Mouse (Mus musculus): ENCODE data around the gene Fam221b. TPM values are rescaled to one million over a fixed set of nuclear protein-coding genes. Genes with fewer than 3 reads are reported as not detected.

Gene Fam221b
- polyA plus RNA-seq, 1 experiment from 2014 or later: 2.7 TPM

DNA sequence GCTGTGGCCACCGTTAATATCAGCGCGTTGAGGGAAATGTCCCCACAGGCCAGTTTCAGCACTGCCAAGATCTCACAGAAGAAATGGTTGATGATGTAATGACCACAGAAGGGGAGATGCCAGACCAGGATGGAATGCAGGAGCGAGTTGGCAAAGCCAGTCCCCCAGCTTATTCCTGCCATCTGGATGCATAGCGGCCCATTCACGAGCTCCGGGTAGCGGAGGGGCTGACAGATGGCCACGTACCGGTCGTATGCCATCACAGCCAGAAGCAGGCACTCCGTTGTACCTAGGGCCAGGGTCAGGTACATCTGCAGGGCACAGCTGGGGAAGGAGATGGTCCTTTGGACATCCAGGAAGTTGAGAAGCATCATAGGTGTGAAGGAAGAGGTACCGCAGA, 27.6 kb upstream of the Fam221b start:
- no peaks in the 10 kb centered on the region for H3K27me3 ChIP-seq (ENCODE audit: control insufficient read depth, insufficient read depth, low read length)
- ATAC-seq (replicated peaks; ENCODE audit: low FRiP score) (no peak), DNase-seq (ENCODE audit: low spot score) (no peak)
- H3K4me3 ChIP-seq (ENCODE audit: low read depth, low read length): no peak overlapping the region
- 92% methylated on average over 13 of the region's 13 CpGs for WGBS
- H3K9ac ChIP-seq (ENCODE audit: low read length): no peak overlapping the region
- no peak overlapping the region for H3K27ac ChIP-seq (ENCODE audit: low read depth, low read length)
- no peaks in the 10 kb centered on the region for H3K9me3 ChIP-seq (ENCODE audit: control insufficient read depth, low read length)
- H3K36me3 ChIP-seq (ENCODE audit: control insufficient read depth, insufficient read depth, low read length): no peaks in the 10 kb centered on the region
- H3K4me1 ChIP-seq (replicated peaks; ENCODE audit: control insufficient read depth, insufficient read depth, low read length): 0 out of 2 replicates have a peak, but pooled peaks cover 2% of the 10 kb centered on the region
- H3K4me2 ChIP-seq (ENCODE audit: low read depth, low read length, severe bottlenecking): no peak overlapping the region

DNA sequence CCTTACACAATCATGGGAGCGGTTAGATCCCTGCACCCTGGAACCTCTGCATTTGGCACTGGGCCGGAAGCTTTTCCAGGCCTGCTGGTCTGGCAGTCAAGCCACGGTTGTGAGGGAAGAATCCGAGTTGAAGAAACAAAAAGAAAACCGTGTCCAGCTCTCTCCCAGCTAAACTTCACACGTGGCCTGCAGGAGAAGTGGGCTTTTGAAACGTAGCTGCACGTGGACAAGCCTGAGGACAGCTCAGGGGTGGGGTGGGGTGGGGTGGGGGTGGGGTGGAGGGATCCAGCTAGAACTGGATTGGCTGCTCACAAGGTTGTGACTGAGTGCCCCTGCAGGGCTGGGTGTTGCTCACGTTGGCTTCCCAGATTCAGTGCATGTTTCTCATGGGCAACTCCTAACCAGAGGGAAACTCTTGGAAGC, 26.3 kb upstream of the Fam221b start:
- no peak for ATAC-seq (replicated peaks; ENCODE audit: low FRiP score)
- 36% methylated on average over 9 of the region's 9 CpGs for WGBS
- no peak overlapping the region for H3K4me3 ChIP-seq (ENCODE audit: low read depth, low read length)
- DNase-seq (ENCODE audit: low spot score): no peak
- no peaks in the 10 kb centered on the region for H3K9me3 ChIP-seq (ENCODE audit: control insufficient read depth, low read length)
- no peaks in the 10 kb centered on the region for H3K27me3 ChIP-seq (ENCODE audit: control insufficient read depth, insufficient read depth, low read length)
- H3K27ac ChIP-seq (ENCODE audit: low read depth, low read length): no peak overlapping the region
- H3K4me2 ChIP-seq (ENCODE audit: low read depth, low read length, severe bottlenecking): no peak overlapping the region
- H3K9ac ChIP-seq (ENCODE audit: low read length): no peak overlapping the region
- no peaks in the 10 kb centered on the region for H3K36me3 ChIP-seq (ENCODE audit: control insufficient read depth, insufficient read depth, low read length)
- 0 out of 2 replicates have a peak, but pooled peaks cover 2% of the 10 kb centered on the region for H3K4me1 ChIP-seq (replicated peaks; ENCODE audit: control insufficient read depth, insufficient read depth, low read length)

DNA sequence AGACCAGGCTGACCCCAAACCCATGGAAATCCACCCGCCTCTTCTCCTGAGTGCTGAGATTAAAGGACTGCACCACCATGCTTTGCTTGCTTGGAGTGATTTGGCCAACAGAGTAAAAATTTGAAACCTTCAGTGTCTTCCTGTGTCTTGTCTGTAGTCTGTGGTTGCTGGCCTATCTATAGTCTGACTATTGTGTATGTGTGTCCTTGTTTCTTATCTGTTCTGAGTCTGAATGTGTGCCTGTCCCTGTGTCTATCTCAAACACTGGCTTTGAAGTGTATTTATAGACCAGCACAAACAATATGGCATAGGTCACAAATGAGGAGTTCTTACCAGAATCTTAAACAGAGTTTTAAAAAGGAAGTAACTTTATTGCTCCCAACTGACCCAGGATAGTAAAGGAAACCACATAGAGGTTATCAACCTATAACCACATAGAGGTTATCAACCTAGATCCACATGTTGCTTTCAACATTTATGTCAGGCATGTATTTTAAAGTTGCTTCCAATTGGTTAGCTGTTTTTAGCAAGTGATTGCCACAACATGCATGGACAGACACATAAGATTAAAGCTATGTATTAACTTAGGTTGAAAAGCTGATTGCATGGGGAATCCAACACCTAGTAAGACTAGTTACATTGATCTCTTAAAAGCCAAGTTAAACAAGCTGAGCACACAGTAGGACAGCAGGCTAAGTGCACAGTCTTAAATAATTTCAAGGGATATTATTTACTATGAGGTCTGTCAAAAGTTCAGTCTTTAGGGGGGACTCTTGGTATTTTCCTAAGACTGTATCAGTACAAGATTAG, 25.7 kb upstream of the Fam221b start:
- no peak overlapping the region for H3K4me3 ChIP-seq (ENCODE audit: low read depth, low read length)
- ATAC-seq (replicated peaks; ENCODE audit: low FRiP score): no peak
- no peak overlapping the region for H3K4me2 ChIP-seq (ENCODE audit: low read depth, low read length, severe bottlenecking)
- no peaks in the 10 kb centered on the region for H3K9me3 ChIP-seq (ENCODE audit: control insufficient read depth, low read length)
- H3K27me3 ChIP-seq (ENCODE audit: control insufficient read depth, insufficient read depth, low read length): no peaks in the 10 kb centered on the region
- H3K4me1 ChIP-seq (replicated peaks; ENCODE audit: control insufficient read depth, insufficient read depth, low read length): 0 out of 2 replicates have a peak, but pooled peaks cover 2% of the 10 kb centered on the region
- 92% methylated on average over 1 of the region's 1 CpGs for WGBS
- DNase-seq (ENCODE audit: low spot score): no peak
- H3K27ac ChIP-seq (ENCODE audit: low read depth, low read length): no peak overlapping the region
- H3K36me3 ChIP-seq (ENCODE audit: control insufficient read depth, insufficient read depth, low read length): no peaks in the 10 kb centered on the region
- H3K9ac ChIP-seq (ENCODE audit: low read length): no peak overlapping the region

DNA sequence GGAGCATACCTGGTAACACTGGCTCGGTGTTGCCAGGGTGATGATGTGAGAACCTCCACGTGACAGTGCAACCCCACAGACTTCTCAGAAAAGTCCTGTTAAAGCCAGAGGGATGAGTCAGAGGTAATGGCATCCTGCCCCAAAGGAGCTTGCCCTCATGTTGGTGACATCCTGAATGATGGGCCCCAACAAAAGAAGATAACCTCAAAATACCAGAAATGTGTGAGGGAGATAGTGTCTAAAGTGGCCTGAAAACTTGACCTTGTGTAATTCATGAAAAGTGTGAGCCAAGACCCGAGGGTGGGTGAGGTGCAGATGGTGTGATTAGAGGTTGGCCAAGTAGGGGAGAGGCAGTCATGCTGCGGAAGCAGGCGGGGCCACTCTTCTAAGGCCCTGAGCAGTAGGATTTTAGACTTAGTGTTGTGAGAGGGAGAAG, 24.9 kb upstream of the Fam221b start:
- Histone ChIP-seq H3K27ac (ENCODE audit: low read depth, low read length) (no peak overlapping the region), H3K27me3 (ENCODE audit: control insufficient read depth, insufficient read depth, low read length) (no peaks in the 10 kb centered on the region), H3K36me3 (ENCODE audit: control insufficient read depth, insufficient read depth, low read length) (no peaks in the 10 kb centered on the region), H3K4me2 (ENCODE audit: low read depth, low read length, severe bottlenecking) (no peak overlapping the region), H3K4me1 (replicated peaks; ENCODE audit: control insufficient read depth, insufficient read depth, low read length) (0 out of 2 replicates have a peak, but pooled peaks cover 2% of the 10 kb centered on the region), H3K9me3 (ENCODE audit: control insufficient read depth, low read length) (no peaks in the 10 kb centered on the region), H3K9ac (ENCODE audit: low read length) (no peak overlapping the region), H3K4me3 (ENCODE audit: low read depth, low read length) (no peak overlapping the region)
- 89% methylated on average over 5 of the region's 5 CpGs for WGBS
- DNase-seq (ENCODE audit: low spot score) (no peak), ATAC-seq (replicated peaks; ENCODE audit: low FRiP score) (no peak)

DNA sequence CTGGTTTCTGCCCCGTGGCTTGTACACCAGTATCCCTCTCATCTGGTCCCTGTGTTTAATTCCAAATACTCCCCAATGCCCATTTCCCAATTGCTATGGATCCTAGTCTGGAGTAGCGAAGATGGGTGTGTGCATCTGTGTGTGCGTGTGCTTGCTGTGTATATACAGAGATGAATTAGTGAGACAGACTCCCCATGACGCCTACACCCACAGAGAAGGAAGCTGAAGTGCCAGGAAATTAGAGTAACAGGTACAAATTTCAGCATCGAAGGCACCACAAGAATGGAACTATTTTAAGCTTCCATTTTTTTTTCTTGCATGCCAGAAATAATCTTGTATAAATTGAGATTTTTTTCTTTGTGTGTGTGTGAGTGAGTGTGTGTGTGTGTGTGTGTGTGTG, 22.1 kb upstream of the Fam221b start:
- ATAC-seq (replicated peaks; ENCODE audit: low FRiP score) (no peak), DNase-seq (ENCODE audit: low spot score) (no peak)
- 80% methylated on average over 5 of the region's 5 CpGs for WGBS
- no peak overlapping the region for H3K4me3 ChIP-seq (ENCODE audit: low read depth, low read length)
- no peaks in the 10 kb centered on the region for H3K27me3 ChIP-seq (ENCODE audit: control insufficient read depth, insufficient read depth, low read length)
- 0 out of 2 replicates have a peak, but pooled peaks cover 2% of the 10 kb centered on the region for H3K4me1 ChIP-seq (replicated peaks; ENCODE audit: control insufficient read depth, insufficient read depth, low read length)
- no peak overlapping the region for H3K9ac ChIP-seq (ENCODE audit: low read length)
- H3K4me2 ChIP-seq (ENCODE audit: low read depth, low read length, severe bottlenecking): no peak overlapping the region
- no peak overlapping the region for H3K27ac ChIP-seq (ENCODE audit: low read depth, low read length)
- no peaks in the 10 kb centered on the region for H3K9me3 ChIP-seq (ENCODE audit: control insufficient read depth, low read length)
- no peaks in the 10 kb centered on the region for H3K36me3 ChIP-seq (ENCODE audit: control insufficient read depth, insufficient read depth, low read length)

DNA sequence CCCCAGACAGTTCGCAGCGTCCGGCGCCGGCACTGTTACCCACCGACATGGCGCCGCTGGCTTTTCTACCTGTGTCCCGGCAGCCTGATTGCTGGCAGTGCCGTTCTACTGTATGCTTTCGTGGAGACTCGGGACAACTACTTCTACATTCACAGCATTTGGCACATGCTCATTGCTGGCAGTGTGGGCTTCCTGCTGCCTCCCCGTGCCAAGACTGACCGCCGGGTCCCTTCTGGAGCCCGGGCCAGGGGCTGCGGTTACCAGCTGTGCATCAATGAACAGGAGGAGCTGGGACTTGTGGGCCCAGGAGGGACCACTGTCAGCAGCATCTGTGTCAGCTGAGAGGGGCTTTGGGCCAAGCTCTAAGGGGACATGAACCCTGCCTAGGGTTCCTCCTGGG, 21.1 kb upstream of the Fam221b start:
- ATAC-seq (replicated peaks; ENCODE audit: low FRiP score): no peak
- Histone ChIP-seq H3K4me2 (ENCODE audit: low read depth, low read length, severe bottlenecking) (no peak overlapping the region), H3K9ac (ENCODE audit: low read length) (no peak overlapping the region), H3K36me3 (ENCODE audit: control insufficient read depth, insufficient read depth, low read length) (no peaks in the 10 kb centered on the region), H3K27me3 (ENCODE audit: control insufficient read depth, insufficient read depth, low read length) (no peaks in the 10 kb centered on the region), H3K4me1 (replicated peaks; ENCODE audit: control insufficient read depth, insufficient read depth, low read length) (no peaks in the 10 kb centered on the region), H3K4me3 (ENCODE audit: low read depth, low read length) (no peak overlapping the region), H3K9me3 (ENCODE audit: control insufficient read depth, low read length) (no peaks in the 10 kb centered on the region), H3K27ac (ENCODE audit: low read depth, low read length) (no peak overlapping the region)
- WGBS: 91% methylated on average over 17 of the region's 17 CpGs
- no peak for DNase-seq (ENCODE audit: low spot score)

DNA sequence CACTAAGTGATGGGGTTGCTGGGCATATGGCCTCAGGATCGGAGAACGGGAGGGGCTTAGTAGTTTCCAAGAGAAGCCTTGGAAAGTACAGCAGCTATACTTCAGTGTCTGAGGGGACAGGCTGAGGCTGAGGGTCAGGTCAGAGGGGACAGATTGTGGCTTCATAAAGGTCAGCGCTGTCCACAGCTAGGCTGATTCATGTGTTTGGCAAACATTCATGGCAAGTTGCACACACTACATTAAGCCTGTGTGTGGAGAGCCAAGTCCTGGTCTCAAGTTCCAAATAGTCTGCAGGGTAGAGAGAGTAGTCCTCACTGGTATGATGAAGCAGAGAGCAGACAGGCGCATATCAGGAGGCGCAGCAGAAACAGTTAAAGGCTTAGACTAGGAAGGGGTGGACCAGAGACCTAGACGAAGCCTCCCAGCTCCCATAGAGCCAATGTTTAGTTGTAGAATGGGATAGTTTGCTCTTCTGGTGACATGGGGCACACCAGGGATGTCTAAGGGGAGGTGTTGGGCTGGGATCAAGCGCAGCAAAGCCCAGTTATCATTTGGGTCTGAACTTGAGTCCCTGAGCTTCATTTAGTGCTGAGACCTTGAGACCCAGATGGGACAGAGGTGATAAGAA, 10.6 kb upstream of the Fam221b start:
- H3K4me1 ChIP-seq (replicated peaks; ENCODE audit: control insufficient read depth, insufficient read depth, low read length): no peaks in the 10 kb centered on the region
- no peaks in the 10 kb centered on the region for H3K9me3 ChIP-seq (ENCODE audit: control insufficient read depth, low read length)
- no peak overlapping the region for H3K4me3 ChIP-seq (ENCODE audit: low read depth, low read length)
- no peak overlapping the region for H3K27ac ChIP-seq (ENCODE audit: low read depth, low read length)
- ATAC-seq (replicated peaks; ENCODE audit: low FRiP score) (no peak), DNase-seq (ENCODE audit: low spot score) (no peak)
- no peaks in the 10 kb centered on the region for H3K27me3 ChIP-seq (ENCODE audit: control insufficient read depth, insufficient read depth, low read length)
- H3K4me2 ChIP-seq (ENCODE audit: low read depth, low read length, severe bottlenecking): no peak overlapping the region
- 91% methylated on average over 7 of the region's 7 CpGs for WGBS
- H3K36me3 ChIP-seq (ENCODE audit: control insufficient read depth, insufficient read depth, low read length): peaks cover 3% of the 10 kb centered on the region; the same call in 1 of the 2 replicates
- H3K9ac ChIP-seq (ENCODE audit: low read length): no peak overlapping the region

DNA sequence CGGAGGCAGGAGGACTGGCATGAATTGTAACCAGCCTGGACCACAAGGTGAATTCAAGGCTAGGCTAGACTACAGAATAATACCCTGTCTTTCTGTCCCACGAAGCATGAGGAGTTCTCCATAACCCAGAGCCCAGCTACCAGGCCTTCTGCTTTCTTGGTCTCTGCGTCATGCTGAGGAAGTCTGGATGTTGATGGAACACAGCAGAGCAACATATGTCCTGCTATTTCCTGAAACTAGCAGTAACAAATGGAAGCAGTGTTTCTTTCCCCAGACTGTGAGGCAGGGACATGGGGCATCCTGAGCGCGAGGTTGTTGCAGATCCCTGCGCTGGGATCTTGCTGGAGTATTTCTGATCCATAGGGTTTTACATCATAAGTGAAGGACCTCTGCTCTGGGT, 9.6 kb upstream of the Fam221b start:
- H3K36me3 ChIP-seq (ENCODE audit: control insufficient read depth, insufficient read depth, low read length): peaks cover 3% of the 10 kb centered on the region; the same call in 1 of the 2 replicates
- H3K4me1 ChIP-seq (replicated peaks; ENCODE audit: control insufficient read depth, insufficient read depth, low read length): no peaks in the 10 kb centered on the region
- H3K4me3 ChIP-seq (ENCODE audit: low read depth, low read length): no peak overlapping the region
- ATAC-seq (replicated peaks; ENCODE audit: low FRiP score) (no peak), DNase-seq (ENCODE audit: low spot score) (no peak)
- WGBS: 85% methylated on average over 6 of the region's 6 CpGs
- H3K9ac ChIP-seq (ENCODE audit: low read length): no peak overlapping the region
- no peak overlapping the region for H3K27ac ChIP-seq (ENCODE audit: low read depth, low read length)
- no peaks in the 10 kb centered on the region for H3K27me3 ChIP-seq (ENCODE audit: control insufficient read depth, insufficient read depth, low read length)
- no peaks in the 10 kb centered on the region for H3K9me3 ChIP-seq (ENCODE audit: control insufficient read depth, low read length)
- H3K4me2 ChIP-seq (ENCODE audit: low read depth, low read length, severe bottlenecking): no peak overlapping the region
